Mouse (Mus musculus): ENCODE measurements at regions not wholly inside any gene's neighbourhood (a gene's known extent, or its start where the extent isn't known, plus 50 kb on each side); places are given as distances from the start of the nearest gene placed in this dataset.

GRCm38 (mm10) chr9:91609457-91610166, 244.0 kb upstream of the Zic1 start:
- H3K27ac ChIP-seq = no peak overlapping the region
- DNase-seq (ENCODE audit: extremely low spot score in 1 of 2, low spot score in 2 of 2) = no peak
- TF ChIP-seq CTCF (IDR thresholded peaks at IDR 0.05) = no peak
- intact Hi-C loops (cut with DNase I) = no loop called here
- no peak overlapping the region for H3K4me3 ChIP-seq

DNA sequence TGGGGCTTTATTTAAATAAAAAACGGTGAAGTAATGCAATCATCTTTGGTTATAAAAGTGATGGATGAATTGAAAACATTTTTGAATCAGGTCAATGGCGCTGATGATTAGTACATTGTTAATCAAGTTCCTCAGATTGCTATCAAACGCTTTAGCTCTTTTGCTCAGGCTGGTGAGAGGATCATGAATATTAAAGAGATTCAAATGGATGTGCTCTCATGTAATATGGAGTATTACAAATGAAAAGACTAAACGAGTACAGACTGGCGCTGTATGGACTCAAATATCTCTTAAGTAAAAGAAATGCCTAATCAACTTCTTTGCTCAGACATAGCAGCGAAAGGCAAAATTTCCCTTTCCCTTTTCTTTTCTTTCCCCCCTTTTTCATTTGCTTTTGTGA, 236.1 kb upstream of the Zic1 start:
- no peak for TF ChIP-seq CTCF (IDR thresholded peaks at IDR 0.05)
- Histone ChIP-seq H3K27ac (no peak overlapping the region), H3K4me3 (no peak overlapping the region)
- no peak for DNase-seq (ENCODE audit: extremely low spot score in 1 of 2, low spot score in 2 of 2)
- intact Hi-C loops (cut with DNase I) = no loop called here

- no peak for TF ChIP-seq CTCF (IDR thresholded peaks at IDR 0.05)
- no peak for DNase-seq (ENCODE audit: extremely low spot score in 1 of 2, low spot score in 2 of 2)
- intact Hi-C loops (cut with DNase I) = no loop called here
- H3K4me3 ChIP-seq = no peak overlapping the region
- H3K27ac ChIP-seq = no peak overlapping the region
Measured at GRCm38 (mm10) chr9:91591915-91592314, 226.3 kb upstream of the Zic1 start.

- TF ChIP-seq CTCF (IDR thresholded peaks at IDR 0.05) = no peak
- intact Hi-C loops (cut with DNase I) = no loop called here
- no peak overlapping the region for H3K27ac ChIP-seq
- no peak for DNase-seq (ENCODE audit: extremely low spot score in 1 of 2, low spot score in 2 of 2)
- no peak overlapping the region for H3K4me3 ChIP-seq
Measured at GRCm38 (mm10) chr9:91588756-91589155, 223.1 kb upstream of the Zic1 start.

GRCm38 (mm10) chr9:91587861-91588260, 222.3 kb upstream of the Zic1 start:
- intact Hi-C loops (cut with DNase I) = no loop called here
- TF ChIP-seq CTCF (IDR thresholded peaks at IDR 0.05) = no peak
- no peak for DNase-seq (ENCODE audit: extremely low spot score in 1 of 2, low spot score in 2 of 2)
- H3K27ac ChIP-seq = no peak overlapping the region
- H3K4me3 ChIP-seq = no peak overlapping the region

- intact Hi-C loops (cut with DNase I) = no loop called here
- no peak for DNase-seq (ENCODE audit: extremely low spot score in 1 of 2, low spot score in 2 of 2)
- H3K27ac ChIP-seq = no peak overlapping the region
- H3K4me3 ChIP-seq = no peak overlapping the region
- TF ChIP-seq CTCF (IDR thresholded peaks at IDR 0.05) = no peak
Measured at GRCm38 (mm10) chr9:91587271-91587670, 221.7 kb upstream of the Zic1 start.

- Histone ChIP-seq H3K4me3 (no peak overlapping the region), H3K27ac (no peak overlapping the region)
- DNase-seq (ENCODE audit: extremely low spot score in 1 of 2, low spot score in 2 of 2) = no peak
- intact Hi-C loops (cut with DNase I) = no loop called here
- no peak for TF ChIP-seq CTCF (IDR thresholded peaks at IDR 0.05)
Measured at GRCm38 (mm10) chr9:91586635-91587034, 221.0 kb upstream of the Zic1 start.

DNA sequence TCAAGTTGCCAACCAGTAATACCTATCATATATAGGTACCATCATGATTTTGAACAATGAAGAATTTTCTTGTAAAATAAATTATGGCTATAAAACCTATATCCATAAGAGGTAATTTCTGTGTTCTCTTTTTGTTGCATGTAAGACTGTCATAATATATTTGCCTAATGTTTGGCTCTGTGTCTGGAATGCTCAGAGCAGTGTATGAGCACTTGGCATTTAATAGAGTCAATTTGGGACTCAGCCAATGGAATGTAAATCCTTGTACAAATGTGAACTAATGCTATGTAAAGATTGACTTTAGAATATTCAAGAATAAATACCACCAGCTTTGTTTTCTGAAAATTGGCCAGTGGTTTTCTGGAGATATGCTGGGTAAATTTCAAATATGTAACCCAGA, 208.5 kb upstream of the Zic1 start:
- DNase-seq (ENCODE audit: extremely low spot score in 1 of 2, low spot score in 2 of 2) = no peak
- Histone ChIP-seq H3K4me3 (no peak overlapping the region), H3K27ac (no peak overlapping the region)
- intact Hi-C loops (cut with DNase I) = no loop called here
- TF ChIP-seq CTCF (IDR thresholded peaks at IDR 0.05) = no peak

- intact Hi-C loops (cut with DNase I) = no loop called here
- no peak for TF ChIP-seq CTCF (IDR thresholded peaks at IDR 0.05)
- no peak for DNase-seq (ENCODE audit: extremely low spot score in 1 of 2, low spot score in 2 of 2)
- H3K27ac ChIP-seq = no peak overlapping the region
- H3K4me3 ChIP-seq = no peak overlapping the region
Measured at GRCm38 (mm10) chr9:91566006-91566641, 200.5 kb upstream of the Zic1 start.

DNA sequence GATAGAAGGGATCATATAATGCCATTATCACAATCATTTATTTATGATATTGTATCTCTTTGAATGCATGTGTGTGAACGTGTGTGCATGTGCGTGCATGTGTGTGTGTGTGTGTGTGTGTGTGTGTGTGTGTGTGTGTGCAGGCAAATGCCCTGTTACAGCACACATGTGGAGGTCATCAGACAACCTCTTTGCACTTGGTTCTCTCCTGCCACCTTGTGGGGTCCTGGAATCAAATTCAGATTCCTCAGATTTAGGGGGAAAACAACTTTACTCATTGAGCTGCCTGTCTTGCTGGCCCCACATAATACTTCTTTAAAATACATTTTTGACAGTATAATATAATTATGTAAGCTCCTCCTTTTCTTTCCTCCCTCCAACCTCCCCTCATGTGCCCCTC, 195.7 kb upstream of the Zic1 start:
- intact Hi-C loops (cut with DNase I) = no loop called here
- no peak overlapping the region for H3K27ac ChIP-seq

GRCm38 (mm10) chr9:91559794-91560193, 194.2 kb upstream of the Zic1 start:
- Histone ChIP-seq H3K27ac (no peak overlapping the region), H3K4me3 (no peak overlapping the region)
- no peak for DNase-seq (ENCODE audit: extremely low spot score in 1 of 2, low spot score in 2 of 2)
- intact Hi-C loops (cut with DNase I) = no loop called here
- TF ChIP-seq CTCF (IDR thresholded peaks at IDR 0.05) = no peak

More for the DNA sequence above, 195.7 kb upstream of the Zic1 start:
- no peak for TF ChIP-seq CTCF (IDR thresholded peaks at IDR 0.05)
- DNase-seq (ENCODE audit: extremely low spot score in 1 of 2, low spot score in 2 of 2) = no peak
- no peak overlapping the region for H3K4me3 ChIP-seq

- Histone ChIP-seq H3K27ac (no peak overlapping the region), H3K4me3 (no peak overlapping the region)
- DNase-seq (ENCODE audit: extremely low spot score in 1 of 2, low spot score in 2 of 2) = no peak
- no peak for TF ChIP-seq CTCF (IDR thresholded peaks at IDR 0.05)
- intact Hi-C loops (cut with DNase I) = no loop called here
Measured at GRCm38 (mm10) chr9:91547051-91547450, 181.4 kb upstream of the Zic1 start.

GRCm38 (mm10) chr9:91545402-91545801, 179.8 kb upstream of the Zic1 start:
- intact Hi-C loops (cut with DNase I) = no loop called here
- DNase-seq (ENCODE audit: extremely low spot score in 1 of 2, low spot score in 2 of 2) = no peak
- H3K27ac ChIP-seq = no peak overlapping the region
- no peak for TF ChIP-seq CTCF (IDR thresholded peaks at IDR 0.05)
- no peak overlapping the region for H3K4me3 ChIP-seq
